Mouse (Mus musculus) kidney, adult 11 months (tissue): ENCODE measurements around the gene Rorb.

Source experiments
- DNase-seq: peaks from one replicate; pipeline ENCODE4 v3.0.0; 2022

The Rorb gene

GRCm38 (mm10) chr19:18887646-18888407 is 223.2 kb downstream of the Rorb start:
- no peak for DNase-seq

DNA sequence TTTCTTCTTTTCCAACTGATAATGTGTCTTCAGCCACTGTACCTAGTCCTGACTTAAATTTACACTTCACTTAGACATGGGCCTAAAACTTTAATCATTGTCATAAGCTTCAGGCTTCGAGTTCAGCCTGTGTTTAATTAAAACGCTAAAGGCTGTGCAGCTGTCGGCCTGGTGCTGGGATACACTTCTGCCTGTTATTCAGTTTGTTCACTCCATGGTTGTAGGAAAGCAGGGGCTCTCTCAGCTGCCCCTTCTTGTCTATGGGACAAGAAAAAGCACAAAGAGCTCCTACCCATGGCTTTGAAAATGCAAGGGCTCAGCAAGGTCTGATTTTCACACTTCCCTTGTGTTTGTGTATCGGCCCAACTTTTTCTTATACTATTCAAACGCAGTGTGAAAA is 229.8 kb downstream of the Rorb start:
- DNase-seq, result no peak
